Mouse (Mus musculus) thymus, adult 2 months (tissue): ENCODE data around the gene Bloc1s1. TPM values are rescaled to one million over a fixed set of nuclear protein-coding genes. Genes with fewer than 3 reads are reported as not detected.

ENCODE experiments used
- DNase-seq: peaks from one replicate; pipeline ENCODE4 v3.0.0; 2021
- H3K27ac ChIP-seq: fragments of 200-500 bp; 2 replicates; pipeline ENCODE4 v1.5.1; 2012; ENCODE audit warnings: low read length, control low read depth; ENCODE audit not compliant: control insufficient read depth, insufficient read depth
- H3K27me3 ChIP-seq: fragments of 200-500 bp; 2 replicates; pipeline ENCODE4 v1.6.1; 2012; ENCODE audit warnings: mild to moderate bottlenecking, low read length, moderate library complexity, mixed read lengths; ENCODE audit not compliant: control insufficient read depth, insufficient read depth
- H3K36me3 ChIP-seq: fragments of 200-500 bp; 2 replicates; pipeline ENCODE4 v1.6.1; 2012; ENCODE audit warnings: mild to moderate bottlenecking, low read length, moderate library complexity; ENCODE audit not compliant: control insufficient read depth, insufficient read depth
- H3K4me1 ChIP-seq: fragments of 200-500 bp; replicated peaks from 2 replicates; pipeline ENCODE4 v1.6.1; 2012; ENCODE audit warnings: low read length; ENCODE audit not compliant: control insufficient read depth, insufficient read depth
- H3K4me3 ChIP-seq: fragments of 200-500 bp; 2 replicates; pipeline ENCODE4 v1.5.1; 2012; ENCODE audit warnings: mild to moderate bottlenecking, low read length, control low read depth, moderate library complexity; ENCODE audit not compliant: control insufficient read depth, insufficient read depth
- CTCF ChIP-seq: fragments of 200-500 bp; IDR thresholded peaks from 2 replicates; pipeline ENCODE4 v1.5.1; 2012; ENCODE audit warnings: mild to moderate bottlenecking, control low read depth, low read length, moderate library complexity, borderline replicate concordance; ENCODE audit not compliant: control insufficient read depth, poor library complexity, insufficient read depth; ENCODE audit errors: extremely low read depth
- POLR2A ChIP-seq: fragments of 200-500 bp; IDR thresholded peaks from 2 replicates; pipeline ENCODE4 v1.6.1; 2012; ENCODE audit warnings: mild to moderate bottlenecking, low read length, control low read depth, moderate library complexity; ENCODE audit not compliant: control insufficient read depth, poor library complexity, insufficient read depth; ENCODE audit errors: extremely low read depth
- WGBS: fragments of 180-500 bp; shearing (Covaris S2); methylation state at CpG from one replicate; pipeline ENCODE4 v1.1.7; 2018; 5-methylcytosine and 5-hydroxymethylcytosine counted together
- polyA plus RNA-seq: library from polyadenylated mRNA; depleted of rRNA; stranded (reverse); fragments of >200 nt; gene quantifications from 2 replicates; pipeline ENCODE4 v1.2.3, GENCODE M21; 2012

Bloc1s1 gene
- polyA plus RNA-seq, 1 experiment, result 173 TPM

DNA sequence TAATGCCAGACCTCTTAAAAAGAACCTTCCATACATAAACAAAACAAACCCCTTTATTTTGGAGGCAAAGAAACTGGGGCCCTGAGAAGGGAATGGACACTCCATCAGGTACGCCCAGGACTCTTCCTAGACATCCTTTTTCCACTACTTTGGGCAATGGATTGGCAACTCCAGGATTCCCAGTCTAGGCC lies 1.1 kb downstream of the Bloc1s1 start, which contains the start of gene Rdh5:
Gene Rdh5 (minus strand): TSS at position 67 of the 191 bp plus-strand sequence.
- Histone ChIP-seq H3K36me3 (no peaks in the 10 kb centered on the region), H3K27ac (no peak within 1 kb of the TSS), H3K27me3 (no peaks in the 10 kb centered on the region), H3K4me1 (peaks cover 15% of the 10 kb centered on the region), H3K4me3 (peak within 1 kb of the TSS; percentile 77)
- no peak for DNase-seq
- WGBS, result 69% methylated on average over 1 of the region's 1 CpGs
- TF ChIP-seq CTCF (no peak), POLR2A (no peak)

DNA sequence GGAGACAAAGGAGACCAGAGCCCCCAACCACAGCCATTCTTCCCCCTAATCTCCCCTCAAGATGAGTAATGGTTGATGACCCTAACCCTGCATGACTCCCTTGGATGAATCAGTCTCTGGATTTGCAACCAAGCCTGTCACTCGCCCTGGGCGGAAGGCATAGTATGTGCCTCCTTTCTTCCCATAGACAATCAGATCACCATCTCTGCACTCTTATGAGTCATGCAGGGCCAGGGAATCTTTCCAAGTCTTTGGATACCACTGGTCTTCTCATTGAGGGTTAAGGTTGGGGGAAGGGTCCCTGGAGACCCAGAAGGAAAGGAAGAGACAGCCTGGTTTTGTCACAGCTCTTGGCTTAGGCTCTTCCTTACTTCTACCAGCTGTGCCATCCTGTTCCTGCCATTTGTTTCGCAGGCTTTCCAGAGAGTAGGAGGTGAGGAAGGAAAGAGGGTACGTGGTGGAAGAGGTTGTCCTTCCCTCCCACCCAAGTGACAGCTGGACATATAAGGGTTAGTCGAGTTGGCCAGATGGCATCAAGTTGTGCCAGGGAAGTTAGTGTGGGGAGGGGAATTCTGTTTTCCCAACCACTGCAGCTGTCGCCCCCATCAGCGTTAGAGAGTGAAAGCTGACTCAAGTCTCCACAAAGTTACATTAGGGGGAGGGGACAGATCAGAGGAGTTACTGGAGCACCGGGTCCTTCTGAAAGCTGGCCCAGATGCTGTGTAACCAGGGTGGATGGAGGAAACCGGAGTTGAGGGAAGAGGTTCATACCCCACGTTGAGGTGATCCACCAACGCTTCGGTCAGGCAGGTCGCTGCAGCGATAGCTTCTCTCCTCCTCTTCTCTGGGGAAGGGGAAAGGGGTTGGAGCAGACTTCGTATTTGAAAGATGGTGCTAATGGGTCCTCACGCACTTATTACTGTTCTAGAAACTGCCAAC lies 1.7 kb downstream of the Bloc1s1 start:
- DNase-seq, result no peak
- H3K27me3 ChIP-seq, result no peaks in the 10 kb centered on the region
- no peak overlapping the region for H3K4me3 ChIP-seq
- 80% methylated on average over 16 of the region's 16 CpGs for WGBS
- H3K4me1 ChIP-seq, result peaks cover 15% of the 10 kb centered on the region
- no peaks in the 10 kb centered on the region for H3K36me3 ChIP-seq
- H3K27ac ChIP-seq, result no peak overlapping the region
- TF ChIP-seq POLR2A (no peak), CTCF (no peak)

- peaks cover 15% of the 10 kb centered on the region for H3K4me1 ChIP-seq
- 84% methylated on average over 1 of the region's 1 CpGs for WGBS
- no peaks in the 10 kb centered on the region for H3K36me3 ChIP-seq
- no peaks in the 10 kb centered on the region for H3K27me3 ChIP-seq
- H3K4me3 ChIP-seq, result no peak overlapping the region
- TF ChIP-seq CTCF (no peak), POLR2A (no peak)
- DNase-seq, result no peak
- H3K27ac ChIP-seq, result no peak overlapping the region
Observed at GRCm38 (mm10) chr10:128921251-128921650, 2.6 kb downstream of the Bloc1s1 start.

GRCm38 (mm10) chr10:128920736-128921161 lies 3.1 kb downstream of the Bloc1s1 start:
- 85% methylated on average over 3 of the region's 3 CpGs for WGBS
- Histone ChIP-seq H3K27ac (no peak overlapping the region), H3K4me3 (no peak overlapping the region)

GRCm38 (mm10) chr10:128919966-128920365 lies 3.9 kb downstream of the Bloc1s1 start:
- Histone ChIP-seq H3K36me3 (no peaks in the 10 kb centered on the region), H3K4me1 (peaks cover 15% of the 10 kb centered on the region), H3K27me3 (no peaks in the 10 kb centered on the region), H3K4me3 (no peak overlapping the region), H3K27ac (no peak overlapping the region)
- DNase-seq, result no peak
- 95% methylated on average over 7 of the region's 7 CpGs for WGBS
- TF ChIP-seq CTCF, result no peak

More at GRCm38 (mm10) chr10:128920736-128921161, 3.1 kb downstream of the Bloc1s1 start:
- peaks cover 15% of the 10 kb centered on the region for H3K4me1 ChIP-seq
- DNase-seq, result no peak
- H3K27me3 ChIP-seq, result no peaks in the 10 kb centered on the region
- H3K36me3 ChIP-seq, result no peaks in the 10 kb centered on the region
- TF ChIP-seq CTCF (no peak), POLR2A (no peak)

DNA sequence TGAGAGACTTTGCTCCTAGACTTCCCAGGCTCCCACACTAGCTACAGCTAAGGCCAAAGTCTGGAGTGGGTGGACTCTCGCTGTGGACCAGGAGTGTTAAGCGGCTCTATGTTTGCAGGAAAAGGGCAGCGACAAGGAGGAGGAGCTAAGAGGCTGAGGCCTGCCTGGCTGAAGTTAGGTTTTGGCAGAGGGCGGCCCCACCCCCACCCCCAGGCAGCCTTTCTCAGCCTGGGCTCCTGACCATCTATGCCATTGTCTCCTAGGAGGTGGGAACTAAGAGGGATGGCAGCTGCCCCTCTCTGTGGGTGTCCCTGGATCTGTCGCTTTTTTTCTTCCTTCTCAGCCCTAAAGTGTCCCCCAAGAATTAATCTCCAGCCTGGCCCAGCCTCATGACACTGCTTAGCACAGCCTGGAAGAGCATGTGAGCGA lies 4.6 kb downstream of the Bloc1s1 start:
- H3K4me3 ChIP-seq, result no peak overlapping the region
- WGBS, result 88% methylated on average over 6 of the region's 6 CpGs
- peaks cover 15% of the 10 kb centered on the region for H3K4me1 ChIP-seq
- no peak for DNase-seq
- H3K27ac ChIP-seq, result no peak overlapping the region
- H3K27me3 ChIP-seq, result no peaks in the 10 kb centered on the region
- no peaks in the 10 kb centered on the region for H3K36me3 ChIP-seq
- TF ChIP-seq CTCF (no peak), POLR2A (no peak)

DNA sequence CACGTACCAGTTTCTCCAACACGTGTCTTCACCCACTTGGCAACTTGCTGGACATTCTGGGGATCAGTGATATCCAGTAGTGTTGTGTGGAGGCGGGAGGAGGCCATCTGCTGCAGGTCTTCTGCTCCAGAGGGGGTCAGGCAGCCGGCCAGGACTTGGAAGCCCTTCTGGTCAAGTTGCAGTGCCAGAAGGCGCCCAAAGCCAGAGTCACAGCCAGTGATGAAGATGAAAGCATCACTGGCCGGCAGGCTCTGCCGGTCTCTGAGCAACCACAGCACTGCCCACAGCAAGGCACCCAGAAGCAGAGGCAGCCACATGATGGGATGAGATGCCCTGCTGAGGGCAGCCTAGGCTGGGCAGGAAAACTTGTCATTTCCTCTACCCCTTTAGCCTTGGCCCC lies 5.6 kb downstream of the Bloc1s1 start:
- no peak overlapping the region for H3K27ac ChIP-seq
- no peak for DNase-seq

More for the DNA sequence above, 5.6 kb downstream of the Bloc1s1 start:
- Histone ChIP-seq H3K4me1 (peaks cover 9% of the 10 kb centered on the region), H3K36me3 (no peaks in the 10 kb centered on the region), H3K4me3 (no peak overlapping the region), H3K27me3 (no peaks in the 10 kb centered on the region)
- no peak for TF ChIP-seq CTCF
- TF ChIP-seq POLR2A, result no peak
- 81% methylated on average over 7 of the region's 7 CpGs for WGBS
